ENCODE assay signal across 9 mouse cellular contexts in genomic region chr12:17035128-17035527, GRCm38 (mm10). TPM values are rescaled to one million over a fixed set of nuclear protein-coding genes. Genes with fewer than 3 reads are reported as not detected.
A peak's percentile ranks its signal among the peaks of the same experiment; 100 is the strongest.
DNase-seq lines count a peak whose midpoint lies in the region; ATAC-seq and TF ChIP-seq lines count a peak whose summit lies in the region.
"Had no signal": no experiment of that assay in that cellular context is flagged by ENCODE, and none has a peak within 500 bp of the region (broad histone marks: within the 10 kb centered on the region; RNA-seq: fewer than 3 reads in every experiment).

No protein-coding gene starts in this region.

- no peak overlapping the region for H3K27ac ChIP-seq in forebrain, postnatal 0 days (ENCODE audit: low read depth, low read length)
- H3K27ac ChIP-seq in forebrain, embryonic 13.5 days: no peak overlapping the region
- no peak overlapping the region for H3K27ac ChIP-seq in midbrain, embryonic 11.5 days (ENCODE audit: low read depth, low read length)
- no peak overlapping the region for H3K27ac ChIP-seq in midbrain, embryonic 15.5 days
- no peak overlapping the region for H3K27ac ChIP-seq in hindbrain, embryonic 10.5 days
- H3K27ac ChIP-seq: neural tube, embryonic 13.5 days had no signal

- H3K4me3 ChIP-seq in forebrain, postnatal 0 days (ENCODE audit: low read depth, low read length): no peak overlapping the region
- H3K4me3 ChIP-seq in forebrain, embryonic 13.5 days: no peak overlapping the region
- no peak overlapping the region for H3K4me3 ChIP-seq in midbrain, embryonic 11.5 days (ENCODE audit: low read depth, low read length)
- no peak overlapping the region for H3K4me3 ChIP-seq in midbrain, embryonic 15.5 days
- H3K4me3 ChIP-seq in hindbrain, embryonic 10.5 days: no peak overlapping the region
- H3K4me3 ChIP-seq: neural tube, embryonic 13.5 days had no signal

- H3K36me3 ChIP-seq in forebrain, postnatal 0 days (ENCODE audit: insufficient read depth): no peaks in the 10 kb centered on the region
- H3K36me3 ChIP-seq in forebrain, embryonic 13.5 days (ENCODE audit: poor library complexity, severe bottlenecking): no peaks in the 10 kb centered on the region
- H3K36me3 ChIP-seq in midbrain, embryonic 11.5 days (ENCODE audit: control insufficient read depth, insufficient read depth, low read length): no peaks in the 10 kb centered on the region
- no peaks in the 10 kb centered on the region for H3K36me3 ChIP-seq in midbrain, embryonic 15.5 days (replicated peaks)
- no peaks in the 10 kb centered on the region for H3K36me3 ChIP-seq in hindbrain, embryonic 10.5 days
- H3K36me3 ChIP-seq: neural tube, embryonic 13.5 days had no signal

- H3K4me1 ChIP-seq in forebrain, postnatal 0 days (ENCODE audit: insufficient read depth): 0 out of 2 replicates have a peak, but pooled peaks cover 4% of the 10 kb centered on the region
- peaks cover 21% of the 10 kb centered on the region; the same call in 1 of the 2 replicates for H3K4me1 ChIP-seq in forebrain, embryonic 13.5 days
- no peaks in the 10 kb centered on the region for H3K4me1 ChIP-seq in midbrain, embryonic 11.5 days (ENCODE audit: control insufficient read depth, insufficient read depth, low read length)
- H3K4me1 ChIP-seq in midbrain, embryonic 15.5 days: peaks cover 10% of the 10 kb centered on the region; the same call in 1 of the 2 replicates
- peaks cover 9% of the 10 kb centered on the region for H3K4me1 ChIP-seq in hindbrain, embryonic 10.5 days (replicated peaks)

- H3K9me3 ChIP-seq in forebrain, postnatal 0 days (ENCODE audit: low read length): no peaks in the 10 kb centered on the region
- no peaks in the 10 kb centered on the region for H3K9me3 ChIP-seq in forebrain, embryonic 13.5 days (replicated peaks)
- H3K9me3 ChIP-seq in midbrain, embryonic 11.5 days (ENCODE audit: control insufficient read depth, low read length): no peaks in the 10 kb centered on the region
- H3K9me3 ChIP-seq in midbrain, embryonic 15.5 days: no peaks in the 10 kb centered on the region
- H3K9me3 ChIP-seq in hindbrain, embryonic 10.5 days: no peaks in the 10 kb centered on the region
- H3K9me3 ChIP-seq: neural tube, embryonic 13.5 days had no signal

- ATAC-seq in forebrain, postnatal 0 days: no peak
- no peak for ATAC-seq in forebrain, embryonic 13.5 days
- no peak for ATAC-seq in midbrain, embryonic 11.5 days (ENCODE audit: low FRiP score)
- no peak for ATAC-seq in midbrain, embryonic 15.5 days (replicated peaks)
- no peak; the same call in 1 of the 2 replicates for ATAC-seq in granulocyte monocyte progenitor cell, adult 5-6 weeks (replicated peaks; ENCODE audit: poor library complexity, severe bottlenecking)

- H3K4me2 ChIP-seq in forebrain, postnatal 0 days (ENCODE audit: low read depth): no peak overlapping the region
- H3K4me2 ChIP-seq in forebrain, embryonic 13.5 days: no peak overlapping the region
- H3K4me2 ChIP-seq in midbrain, embryonic 11.5 days: no peak overlapping the region
- H3K4me2 ChIP-seq in midbrain, embryonic 15.5 days: no peak overlapping the region
- H3K4me2 ChIP-seq: neural tube, embryonic 13.5 days had no signal

- H3K27me3 ChIP-seq in forebrain, postnatal 0 days (ENCODE audit: insufficient read depth, low read length): no peaks in the 10 kb centered on the region
- 0 out of 2 replicates have a peak, but pooled peaks cover 3% of the 10 kb centered on the region for H3K27me3 ChIP-seq in forebrain, embryonic 13.5 days
- H3K27me3 ChIP-seq in midbrain, embryonic 11.5 days (ENCODE audit: control insufficient read depth, insufficient read depth, low read length): no peaks in the 10 kb centered on the region
- no peaks in the 10 kb centered on the region for H3K27me3 ChIP-seq in midbrain, embryonic 15.5 days (replicated peaks)
- H3K27me3 ChIP-seq in hindbrain, embryonic 10.5 days (ENCODE audit: insufficient read depth, poor library complexity, severe bottlenecking): no peaks in the 10 kb centered on the region; the same call in 1 of the 2 replicates

- 62% methylated on average over 2 of the region's 2 CpGs for WGBS in forebrain, postnatal 0 days
- 75% methylated on average over 2 of the region's 2 CpGs for WGBS in forebrain, embryonic 13.5 days
- WGBS in midbrain, embryonic 11.5 days: 70% methylated on average over 2 of the region's 2 CpGs
- 65% methylated on average over 2 of the region's 2 CpGs for WGBS in midbrain, embryonic 15.5 days
- WGBS in hindbrain, embryonic 10.5 days: 74% methylated on average over 2 of the region's 2 CpGs

- no peak for DNase-seq in forebrain, postnatal 0 days
- peak; percentile 81 for DNase-seq in midbrain, embryonic 11.5 days (ENCODE audit: low spot score, missing footprints)
- DNase-seq in c-Kit-positive CD71-positive TER-119-negative erythroid progenitor cells, embryonic 14.5 days (ENCODE audit: low read depth): peak; percentile 36
- DNase-seq in mesoderm, embryonic 11.5 days (ENCODE audit: low read depth, low spot score): peak; percentile 55
- DNase-seq in hindbrain, embryonic 10.5 days (ENCODE audit: low spot score): no peak

- H3K9ac ChIP-seq in forebrain, postnatal 0 days: no peak overlapping the region
- H3K9ac ChIP-seq in forebrain, embryonic 13.5 days: no peak overlapping the region
- no peak overlapping the region for H3K9ac ChIP-seq in midbrain, embryonic 11.5 days (ENCODE audit: low read length)
- H3K9ac ChIP-seq in midbrain, embryonic 15.5 days: no peak overlapping the region
- H3K9ac ChIP-seq: neural tube, embryonic 13.5 days had no signal

- TF ChIP-seq CTCF in forebrain, postnatal 0 days (IDR thresholded peaks at IDR 0.05; ENCODE audit: low read depth): peak; percentile 28; the same call in 1 of the 2 replicates

RNA-seq across cellular contexts. Expression of gene 2410004P03Rik, which starts 23.6 kb away (rescaled TPM):
- 8.5 and 9.2 TPM in 2 replicates for total RNA-seq in forebrain, postnatal 0 days (2014; rRNA removed)
- 8.5 and 9.4 TPM in 2 replicates for polyA plus RNA-seq in forebrain, postnatal 0 days (2015; fragmentation: Nextera tagmentation; extraction: Ambion mirVana)
- 1.3 and 2.9 TPM in 2 replicates for polyA plus RNA-seq in forebrain, embryonic 13.5 days (2015; fragmentation: Nextera tagmentation; extraction: Ambion mirVana)
- 0.57 and 1.0 TPM in 2 replicates for polyA plus RNA-seq in midbrain, embryonic 11.5 days (2014; fragmentation: Nextera tagmentation; extraction: Ambion mirVana)
- polyA plus RNA-seq in midbrain, embryonic 15.5 days (2015; fragmentation: Nextera tagmentation; extraction: Ambion mirVana): 5.2 and 5.4 TPM in 2 replicates
- not detected in 2 replicates for total RNA-seq in granulocyte monocyte progenitor cell, adult 5-6 weeks (2014; fragmentation: Nextera tagmentation)
- 0.21 and 0.26 TPM in 2 replicates for total RNA-seq in granulocyte monocyte progenitor cell, adult 5-6 weeks (2017)
- polyA plus RNA-seq in hindbrain, embryonic 10.5 days (2016; fragmentation: Nextera tagmentation; extraction: Ambion mirVana): 2.5 and 5.6 TPM in 2 replicates

RNA-seq across cellular contexts. Expression of gene Pqlc3, which starts 34.9 kb away (rescaled TPM):
- 0.46 and 0.86 TPM in 2 replicates for total RNA-seq in forebrain, postnatal 0 days (2014; rRNA removed)
- polyA plus RNA-seq in forebrain, postnatal 0 days (2015; fragmentation: Nextera tagmentation; extraction: Ambion mirVana): 1.5 and 2.0 TPM in 2 replicates
- 1.9 TPM in 2 replicates for polyA plus RNA-seq in forebrain, embryonic 13.5 days (2015; fragmentation: Nextera tagmentation; extraction: Ambion mirVana)
- 3.0 and 3.1 TPM in 2 replicates for polyA plus RNA-seq in midbrain, embryonic 11.5 days (2014; fragmentation: Nextera tagmentation; extraction: Ambion mirVana)
- 2.4 and 2.6 TPM in 2 replicates for polyA plus RNA-seq in midbrain, embryonic 15.5 days (2015; fragmentation: Nextera tagmentation; extraction: Ambion mirVana)
- total RNA-seq in granulocyte monocyte progenitor cell, adult 5-6 weeks (2014; fragmentation: Nextera tagmentation): 32.3 and 42.3 TPM in 2 replicates
- total RNA-seq in granulocyte monocyte progenitor cell, adult 5-6 weeks (2017): 19.7 and 25.3 TPM in 2 replicates
- 3.6 and 4.2 TPM in 2 replicates for polyA plus RNA-seq in hindbrain, embryonic 10.5 days (2016; fragmentation: Nextera tagmentation; extraction: Ambion mirVana)

Comparison
In these comparisons a context has a peak if more than half of its experiments do, and no peak if none do; other contexts are left out.
1. DNase-seq: peak in midbrain, embryonic 11.5 days (single experiment), c-Kit-positive CD71-positive TER-119-negative erythroid progenitor cells, embryonic 14.5 days (single experiment) and mesoderm, embryonic 11.5 days (single experiment); none in forebrain, postnatal 0 days (single experiment) and hindbrain, embryonic 10.5 days (single experiment).